Mouse (Mus musculus) bone marrow macrophage, adult 2 months (primary cell): ENCODE data around the gene Gadd45b. TPM values are rescaled to one million over a fixed set of nuclear protein-coding genes. Genes with fewer than 3 reads are reported as not detected.

Source experiments
- H3K27ac ChIP-seq: 2 replicates; pipeline ENCODE4 v1.5.1; 2012; ENCODE audit warnings: low read depth, low read length; ENCODE audit not compliant: insufficient read depth
- H3K4me1 ChIP-seq: 2 replicates; pipeline ENCODE4 v1.6.1; 2012; ENCODE audit warnings: low read length; ENCODE audit not compliant: control insufficient read depth, insufficient read depth
- H3K4me3 ChIP-seq: 2 replicates; pipeline ENCODE4 v1.5.1; 2012; ENCODE audit warnings: mild to moderate bottlenecking, low read length, moderate library complexity; ENCODE audit not compliant: insufficient read depth
- CTCF ChIP-seq: IDR thresholded peaks from 2 replicates; pipeline ENCODE4 v1.5.1; 2012; ENCODE audit warnings: low read depth, mild to moderate bottlenecking, low read length, moderate library complexity
- POLR2A ChIP-seq: IDR thresholded peaks from 2 replicates; pipeline ENCODE4 v1.6.1; 2012; ENCODE audit warnings: mild to moderate bottlenecking, low read depth, low read length, borderline replicate concordance
- polyA plus RNA-seq: library from polyadenylated mRNA; stranded (reverse); fragments of >200 nt; gene quantifications from 2 replicates; pipeline ENCODE4 v1.2.4, GENCODE M21; 2012; ENCODE audit not compliant: missing spikeins, insufficient read depth, insufficient read length

The Gadd45b gene
- polyA plus RNA-seq, 1 experiment = 15.8 TPM

DNA sequence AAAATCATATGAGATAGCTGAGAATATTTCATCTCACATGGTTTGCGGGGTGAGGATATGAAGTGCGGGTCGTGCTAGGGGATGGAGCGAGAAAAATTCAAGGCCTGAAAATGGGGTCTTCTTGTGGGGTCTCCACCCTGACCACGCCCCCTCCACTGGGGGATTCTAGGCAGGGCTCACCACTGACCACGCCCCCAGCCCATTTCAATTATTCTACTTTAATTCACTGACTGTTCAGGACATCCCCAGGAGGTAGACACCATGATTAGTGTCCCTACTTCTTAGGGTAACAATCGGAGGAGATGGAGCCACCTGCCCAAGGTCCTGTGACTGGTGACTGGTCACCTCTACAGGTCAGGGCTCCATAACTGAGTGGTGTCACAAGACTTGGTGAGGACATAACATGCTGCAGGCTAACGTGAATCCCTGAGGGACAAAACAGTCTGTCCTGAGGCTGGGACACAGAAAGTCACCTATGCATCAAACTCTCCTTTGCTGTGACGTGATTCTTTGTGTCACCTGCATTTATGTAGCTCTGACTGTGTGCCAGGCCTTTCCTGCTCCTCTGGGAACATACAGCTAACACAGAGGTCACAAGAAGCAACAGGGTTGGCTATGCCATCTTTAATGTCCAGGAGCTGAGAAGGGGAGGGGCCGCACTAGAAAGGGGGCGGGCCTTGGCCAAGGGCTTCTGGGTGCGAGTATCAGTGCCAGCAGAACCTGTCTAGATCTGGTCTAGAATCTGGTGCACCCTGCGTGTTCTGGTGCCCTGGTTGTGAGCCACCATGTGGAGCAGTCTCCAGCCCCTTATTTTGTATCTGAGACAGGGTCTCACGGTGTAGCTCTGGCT, 4.5 kb downstream of the Gadd45b start:
- peak overlapping the region; percentile 69 for H3K27ac ChIP-seq
- no peak overlapping the region for H3K4me3 ChIP-seq
- H3K4me1 ChIP-seq = peaks cover 20% of the 10 kb centered on the region
- TF ChIP-seq POLR2A (no peak), CTCF (no peak)

- TF ChIP-seq CTCF = no peak
- TF ChIP-seq POLR2A = no peak
- H3K27ac ChIP-seq = peak overlapping the region; percentile 61
- no peak overlapping the region for H3K4me3 ChIP-seq
- peaks cover 27% of the 10 kb centered on the region for H3K4me1 ChIP-seq
Measured at GRCm38 (mm10) chr10:80935241-80935640, 5.4 kb downstream of the Gadd45b start.

GRCm38 (mm10) chr10:80935698-80936097, 5.8 kb downstream of the Gadd45b start:
- Histone ChIP-seq H3K4me1 (peaks cover 30% of the 10 kb centered on the region), H3K27ac (no peak overlapping the region), H3K4me3 (no peak overlapping the region)
- TF ChIP-seq CTCF = peak; percentile 6; the same call in 1 of the 2 replicates
- TF ChIP-seq POLR2A = no peak

DNA sequence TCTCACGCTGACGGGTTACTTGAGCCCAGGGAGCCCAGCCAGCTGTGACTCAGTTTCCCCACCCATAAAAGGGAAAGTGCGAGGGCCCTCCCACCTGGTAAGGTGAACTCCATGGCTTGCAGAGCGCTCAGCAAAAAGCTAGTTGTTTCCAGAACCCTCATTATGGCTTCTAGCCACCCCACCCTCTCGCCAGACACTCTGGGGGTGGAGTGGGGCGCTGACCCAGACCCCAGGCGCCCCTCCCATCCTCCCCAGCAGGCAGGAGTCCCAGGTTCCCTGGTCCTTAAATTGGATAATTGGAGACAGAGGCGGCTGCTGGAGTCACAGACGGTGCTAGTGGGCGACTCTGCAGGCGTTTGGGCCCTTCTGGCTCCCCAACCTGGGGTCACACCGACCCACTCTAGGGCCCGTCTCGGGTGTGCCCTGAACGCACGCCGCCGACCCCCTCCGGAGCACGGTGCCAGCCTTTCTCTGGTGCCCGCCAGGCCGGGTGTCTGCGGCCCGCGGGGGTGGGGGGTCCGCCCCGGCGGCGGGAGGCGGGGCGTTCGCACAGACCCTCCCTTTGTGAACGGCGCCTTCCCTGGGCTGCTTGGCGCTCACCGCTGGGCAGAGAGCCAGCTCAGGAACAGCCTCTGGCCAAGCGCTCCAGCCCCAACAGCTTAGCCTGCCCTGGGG, 6.4 kb downstream of the Gadd45b start:
- peaks cover 32% of the 10 kb centered on the region for H3K4me1 ChIP-seq
- no peak overlapping the region for H3K4me3 ChIP-seq
- no peak overlapping the region for H3K27ac ChIP-seq
- TF ChIP-seq CTCF = no peak; the same call in 1 of the 2 replicates
- TF ChIP-seq POLR2A = no peak

DNA sequence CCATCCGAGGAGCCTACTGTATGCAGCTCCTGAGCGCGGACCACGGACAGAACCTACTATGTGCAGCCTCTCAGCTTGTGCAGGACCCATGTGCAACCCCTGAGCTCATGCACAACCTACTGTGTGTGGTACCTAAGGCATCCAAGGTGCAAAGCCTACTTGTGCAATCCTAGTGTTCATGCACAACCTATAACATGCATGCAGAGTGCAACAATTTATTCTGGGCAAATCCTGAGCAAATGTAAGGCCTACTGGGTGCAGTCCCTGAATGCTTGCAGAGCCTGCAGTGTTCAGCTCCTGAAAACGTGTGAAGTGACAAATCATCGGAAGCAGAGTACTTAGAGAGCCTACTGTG, 6.9 kb downstream of the Gadd45b start:
- no peak overlapping the region for H3K27ac ChIP-seq
- H3K4me1 ChIP-seq = peaks cover 37% of the 10 kb centered on the region
- TF ChIP-seq POLR2A (no peak), CTCF (no peak)
- no peak overlapping the region for H3K4me3 ChIP-seq

DNA sequence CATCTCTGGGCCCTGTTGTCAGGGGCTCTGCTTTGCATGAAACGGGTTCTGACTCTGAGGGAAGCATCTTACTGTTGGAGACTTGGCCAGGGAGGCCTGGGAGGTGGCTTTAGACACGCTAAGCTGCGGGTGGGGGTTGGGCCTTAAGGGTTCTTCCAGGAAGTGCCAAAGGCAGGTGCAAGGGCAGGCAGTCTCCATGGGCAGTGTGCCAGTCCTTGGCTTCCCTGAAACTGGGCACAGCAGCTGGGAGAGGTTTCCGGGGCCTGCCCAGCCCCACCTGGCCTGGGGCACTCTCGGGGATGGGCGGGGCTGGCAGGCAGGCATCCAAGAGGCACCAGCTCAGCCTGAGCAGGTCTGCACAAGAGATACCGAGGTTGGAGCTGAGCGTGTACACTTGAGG, 7.8 kb downstream of the Gadd45b start:
- H3K4me3 ChIP-seq = no peak overlapping the region
- H3K4me1 ChIP-seq = peaks cover 43% of the 10 kb centered on the region
- TF ChIP-seq CTCF = no peak
- no peak overlapping the region for H3K27ac ChIP-seq

DNA sequence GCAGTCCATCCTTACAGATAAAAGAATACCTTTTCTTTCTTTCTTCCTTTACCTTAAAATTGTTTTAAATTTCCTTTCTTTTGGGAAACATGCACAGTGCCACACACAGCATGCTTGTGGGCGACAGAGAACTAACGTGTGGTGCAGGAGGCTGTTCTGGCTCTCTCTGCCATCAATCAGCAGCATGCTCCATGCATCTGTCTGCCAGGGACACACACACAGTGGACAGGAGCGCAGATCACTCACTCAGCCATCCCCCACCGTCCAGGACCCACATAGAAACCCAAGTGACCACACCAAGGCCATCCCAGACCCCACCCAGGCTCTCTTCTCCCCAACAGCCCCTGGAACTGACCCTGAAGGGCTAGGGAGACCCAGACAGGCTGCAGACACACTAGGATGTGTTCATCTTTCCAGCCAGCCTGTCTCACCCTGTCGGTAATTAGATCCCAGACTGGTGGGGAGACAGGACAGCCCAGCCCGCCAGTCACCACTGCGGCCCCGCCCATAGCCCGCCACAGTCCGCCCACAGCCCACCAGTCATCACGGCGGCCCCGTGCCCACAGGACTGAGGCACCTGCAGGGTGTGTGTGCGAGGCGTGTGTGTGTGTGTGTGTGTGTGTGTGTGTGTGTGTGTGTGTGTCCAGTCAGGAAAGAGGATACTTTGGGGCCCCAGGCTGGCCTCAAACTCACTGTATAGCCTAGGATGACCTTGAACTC, 9.1 kb downstream of the Gadd45b start:
- Histone ChIP-seq H3K4me1 (peaks cover 53% of the 10 kb centered on the region), H3K4me3 (no peak overlapping the region), H3K27ac (no peak overlapping the region)
- TF ChIP-seq CTCF = no peak
- no peak for TF ChIP-seq POLR2A

- Histone ChIP-seq H3K4me1 (peaks cover 51% of the 10 kb centered on the region), H3K27ac (peak overlapping the region; percentile 86), H3K4me3 (peak overlapping the region; percentile 48)
- TF ChIP-seq POLR2A (no peak), CTCF (no peak)
Measured at GRCm38 (mm10) chr10:80939671-80940070, 9.8 kb downstream of the Gadd45b start.

DNA sequence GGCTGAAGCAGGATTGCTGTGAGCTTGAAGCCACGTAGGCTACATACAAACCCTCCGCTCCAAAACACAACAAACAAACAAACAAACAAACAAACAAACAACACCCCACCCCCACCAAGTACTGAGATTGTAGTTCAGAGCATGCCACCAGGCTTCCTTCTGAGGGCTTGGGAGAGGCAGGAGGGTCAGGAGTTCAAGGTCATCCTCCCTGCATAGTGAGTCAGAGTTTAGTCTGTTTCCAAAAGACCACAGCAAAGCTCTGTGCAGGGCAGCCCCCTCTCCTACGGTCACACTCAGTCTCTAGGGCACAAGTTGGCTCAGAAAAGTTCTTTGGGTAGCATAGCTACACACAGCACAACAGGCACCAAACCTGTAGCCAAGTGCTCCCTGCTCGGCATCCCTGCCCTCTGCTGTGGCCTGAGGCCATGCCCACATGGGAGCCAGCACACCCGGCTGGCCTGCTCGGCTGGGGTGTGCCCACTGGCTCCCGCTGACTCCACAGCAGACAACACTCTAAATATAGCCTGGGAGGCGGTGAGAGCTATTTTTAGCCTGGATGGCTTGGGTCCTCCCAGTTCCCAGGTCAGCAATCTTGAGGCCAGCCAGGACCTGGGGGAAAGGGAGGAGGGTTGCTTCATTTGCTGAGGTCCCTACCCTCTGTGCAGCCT, 10.6 kb downstream of the Gadd45b start:
- Histone ChIP-seq H3K27ac (peak overlapping the region; percentile 86), H3K4me1 (peaks cover 46% of the 10 kb centered on the region)

DNA sequence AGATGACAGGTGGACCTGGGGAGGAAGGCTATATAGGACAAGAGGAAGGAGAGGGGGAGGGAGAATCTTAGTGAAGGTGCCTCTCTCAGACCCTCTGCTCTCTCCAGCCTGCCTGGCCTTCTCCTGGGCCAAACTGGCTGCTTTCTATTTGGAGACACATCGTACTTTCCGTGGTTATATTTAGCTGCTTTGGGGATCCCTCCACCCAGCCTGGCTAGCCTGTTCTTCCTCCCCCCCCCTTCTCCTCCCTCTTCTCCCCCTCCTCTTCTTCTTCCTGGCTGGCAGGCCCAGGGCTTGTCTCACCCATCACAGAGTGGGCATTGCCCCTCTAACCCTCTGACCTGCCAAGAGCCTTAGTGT, 11.1 kb downstream of the Gadd45b start:
- Histone ChIP-seq H3K4me1 (peaks cover 42% of the 10 kb centered on the region), H3K27ac (peak overlapping the region; percentile 86), H3K4me3 (peak overlapping the region; percentile 10; the same call in 1 of the 2 replicates)
- TF ChIP-seq POLR2A (no peak), CTCF (no peak)

More for the DNA sequence above, 10.6 kb downstream of the Gadd45b start:
- no peak for TF ChIP-seq POLR2A
- H3K4me3 ChIP-seq = peak overlapping the region; percentile 48
